Mouse (Mus musculus): Measurements from ENCODE around the gene Olfr323. TPM values are rescaled to one million over a fixed set of nuclear protein-coding genes. Genes with fewer than 3 reads are reported as not detected.

Olfr323 gene
- polyA plus RNA-seq, 1 experiment = 0.58 TPM

DNA sequence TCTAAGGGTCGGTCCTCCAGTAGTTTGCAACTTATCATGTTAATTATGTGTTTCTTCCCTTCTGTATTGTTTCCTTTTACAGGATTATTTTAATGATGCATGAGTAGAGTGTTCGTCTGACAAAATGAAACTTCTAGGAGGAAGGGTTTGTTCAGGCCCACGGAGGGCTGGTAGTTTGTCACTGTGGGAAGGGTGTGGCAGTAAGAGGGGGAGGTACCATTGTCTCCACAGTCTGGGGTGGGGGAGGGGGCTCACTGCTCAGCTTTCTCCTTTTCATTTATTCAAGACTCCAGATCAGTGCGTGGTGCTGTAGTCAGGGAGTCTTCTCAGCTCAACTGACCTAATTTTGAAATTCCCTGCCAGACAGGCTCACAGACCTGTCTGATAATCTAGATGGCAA lies 4.2 kb downstream of the Olfr323 start:
- TF ChIP-seq CTCF (IDR thresholded peaks at IDR 0.05; ENCODE audit: borderline replicate concordance, control insufficient read depth, extremely low read depth, insufficient read depth, low read length, poor library complexity) (no peak), POLR2A (IDR thresholded peaks at IDR 0.05; ENCODE audit: control insufficient read depth, extremely low read depth, insufficient read depth, low read length, poor library complexity) (no peak)
- no peaks in the 10 kb centered on the region for H3K4me1 ChIP-seq (replicated peaks; ENCODE audit: control insufficient read depth, insufficient read depth, low read length)
- no peak for DNase-seq
- no peaks in the 10 kb centered on the region for H3K36me3 ChIP-seq (ENCODE audit: control insufficient read depth, insufficient read depth, low read length)
- H3K27me3 ChIP-seq (ENCODE audit: control insufficient read depth, insufficient read depth, low read length) = no peaks in the 10 kb centered on the region; the same call in 1 of the 2 replicates
- no peak overlapping the region for H3K27ac ChIP-seq (ENCODE audit: control insufficient read depth, insufficient read depth, low read length)
- 54% methylated on average over 4 of the region's 4 CpGs for WGBS
- H3K4me3 ChIP-seq (ENCODE audit: control insufficient read depth, insufficient read depth, low read length) = no peak overlapping the region

DNA sequence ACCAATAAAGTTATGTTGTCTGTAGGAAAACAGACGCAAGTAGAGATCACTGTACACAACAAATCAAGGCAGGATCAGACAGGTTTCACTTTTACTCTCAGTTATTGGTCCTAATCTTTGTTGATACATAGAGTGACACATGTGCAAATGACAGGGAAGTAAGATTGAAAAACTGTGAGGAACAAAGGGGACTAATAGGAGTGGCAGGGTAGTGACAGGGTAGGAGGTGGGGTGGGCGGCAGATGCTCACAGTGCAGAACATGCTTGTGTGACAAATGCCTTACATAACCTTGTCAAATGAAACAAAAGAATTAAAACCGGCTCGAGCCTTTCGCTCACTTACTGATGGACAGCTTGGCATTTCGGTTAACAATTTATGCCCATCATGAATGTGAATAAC lies 11.5 kb downstream of the Olfr323 start:
- TF ChIP-seq POLR2A (IDR thresholded peaks at IDR 0.05; ENCODE audit: control insufficient read depth, extremely low read depth, insufficient read depth, low read length, poor library complexity) = no peak
- no peak for TF ChIP-seq CTCF (IDR thresholded peaks at IDR 0.05; ENCODE audit: borderline replicate concordance, control insufficient read depth, extremely low read depth, insufficient read depth, low read length, poor library complexity)
- DNase-seq = no peak
- 83% methylated on average over 6 of the region's 6 CpGs for whole genome bisulfite sequencing
- Histone ChIP-seq H3K4me3 (ENCODE audit: control insufficient read depth, insufficient read depth, low read length) (no peak overlapping the region), H3K27ac (ENCODE audit: control insufficient read depth, insufficient read depth, low read length) (no peak overlapping the region), H3K4me1 (replicated peaks; ENCODE audit: control insufficient read depth, insufficient read depth, low read length) (no peaks in the 10 kb centered on the region), H3K36me3 (ENCODE audit: control insufficient read depth, insufficient read depth, low read length) (no peaks in the 10 kb centered on the region), H3K27me3 (ENCODE audit: control insufficient read depth, insufficient read depth, low read length) (no peaks in the 10 kb centered on the region)

DNA sequence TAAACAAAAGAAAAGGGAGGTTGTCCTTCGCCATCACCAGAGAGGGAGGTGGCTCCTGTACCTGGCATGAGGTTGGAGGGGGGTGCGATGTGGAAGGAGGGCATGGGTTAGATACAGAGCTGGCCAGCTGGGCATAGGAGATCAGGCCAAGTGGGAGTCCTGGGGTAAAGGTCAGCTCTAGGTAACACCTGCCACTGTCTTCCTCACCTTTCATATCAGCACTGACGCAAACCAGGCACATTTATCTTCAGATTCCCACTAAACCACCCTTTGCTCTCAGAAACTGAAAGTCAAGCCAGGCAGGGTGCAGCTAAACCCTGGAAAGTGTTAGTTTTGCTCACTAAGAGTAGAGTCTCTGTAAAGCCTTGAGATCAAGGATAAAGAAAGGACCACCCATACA lies 11.9 kb downstream of the Olfr323 start:
- TF ChIP-seq CTCF (IDR thresholded peaks at IDR 0.05; ENCODE audit: borderline replicate concordance, control insufficient read depth, extremely low read depth, insufficient read depth, low read length, poor library complexity) = no peak
- DNase-seq = no peak
- H3K4me3 ChIP-seq (ENCODE audit: control insufficient read depth, insufficient read depth, low read length) = no peak overlapping the region
- H3K36me3 ChIP-seq (ENCODE audit: control insufficient read depth, insufficient read depth, low read length) = no peaks in the 10 kb centered on the region
- no peaks in the 10 kb centered on the region for H3K27me3 ChIP-seq (ENCODE audit: control insufficient read depth, insufficient read depth, low read length)
- H3K27ac ChIP-seq (ENCODE audit: control insufficient read depth, insufficient read depth, low read length) = no peak overlapping the region
- 85% methylated on average over 3 of the region's 3 CpGs for WGBS
- no peaks in the 10 kb centered on the region for H3K4me1 ChIP-seq (replicated peaks; ENCODE audit: control insufficient read depth, insufficient read depth, low read length)

- DNase-seq = no peak
- no peaks in the 10 kb centered on the region for H3K27me3 ChIP-seq (ENCODE audit: control insufficient read depth, insufficient read depth, low read length)
- no peak within 1 kb of the TSS for H3K4me3 ChIP-seq (ENCODE audit: control insufficient read depth, insufficient read depth, low read length)
- no peak within 1 kb of the TSS for H3K27ac ChIP-seq (ENCODE audit: control insufficient read depth, insufficient read depth, low read length)
- H3K4me1 ChIP-seq (replicated peaks; ENCODE audit: control insufficient read depth, insufficient read depth, low read length) = no peaks in the 10 kb centered on the region
- 93% methylated on average over 4 of the region's 4 CpGs for WGBS
- no peaks in the 10 kb centered on the region for H3K36me3 ChIP-seq (ENCODE audit: control insufficient read depth, insufficient read depth, low read length)
- TF ChIP-seq POLR2A (IDR thresholded peaks at IDR 0.05; ENCODE audit: control insufficient read depth, extremely low read depth, insufficient read depth, low read length, poor library complexity) = no peak
- TF ChIP-seq CTCF (IDR thresholded peaks at IDR 0.05; ENCODE audit: borderline replicate concordance, control insufficient read depth, extremely low read depth, insufficient read depth, low read length, poor library complexity) = no peak
These were observed 14.3 kb downstream of the Olfr323 start, which contains the start of gene 2210407C18Rik for GRCm38 (mm10) chr11:58615975-58616374. TSS of gene 2210407C18Rik (minus strand) at chr11:58616075.

GRCm38 (mm10) chr11:58614526-58614925 lies 15.8 kb downstream of the Olfr323 start:
- H3K27me3 ChIP-seq (ENCODE audit: control insufficient read depth, insufficient read depth, low read length) = no peaks in the 10 kb centered on the region
- DNase-seq = no peak
- no peak overlapping the region for H3K27ac ChIP-seq (ENCODE audit: control insufficient read depth, insufficient read depth, low read length)
- H3K4me3 ChIP-seq (ENCODE audit: control insufficient read depth, insufficient read depth, low read length) = no peak overlapping the region
- TF ChIP-seq POLR2A (IDR thresholded peaks at IDR 0.05; ENCODE audit: control insufficient read depth, extremely low read depth, insufficient read depth, low read length, poor library complexity) (no peak), CTCF (IDR thresholded peaks at IDR 0.05; ENCODE audit: borderline replicate concordance, control insufficient read depth, extremely low read depth, insufficient read depth, low read length, poor library complexity) (no peak)
- no peaks in the 10 kb centered on the region for H3K4me1 ChIP-seq (replicated peaks; ENCODE audit: control insufficient read depth, insufficient read depth, low read length)
- H3K36me3 ChIP-seq (ENCODE audit: control insufficient read depth, insufficient read depth, low read length) = no peaks in the 10 kb centered on the region

GRCm38 (mm10) chr11:58613359-58613758 lies 16.9 kb downstream of the Olfr323 start:
- no peak overlapping the region for H3K27ac ChIP-seq (ENCODE audit: control insufficient read depth, insufficient read depth, low read length)
- WGBS = 66% methylated on average over 3 of the region's 3 CpGs

GRCm38 (mm10) chr11:58607030-58607429 lies 23.3 kb downstream of the Olfr323 start:
- no peak for DNase-seq
- H3K27ac ChIP-seq (ENCODE audit: control insufficient read depth, insufficient read depth, low read length) = no peak overlapping the region
- H3K4me1 ChIP-seq (replicated peaks; ENCODE audit: control insufficient read depth, insufficient read depth, low read length) = no peaks in the 10 kb centered on the region
- H3K36me3 ChIP-seq (ENCODE audit: control insufficient read depth, insufficient read depth, low read length) = no peaks in the 10 kb centered on the region
- TF ChIP-seq POLR2A (IDR thresholded peaks at IDR 0.05; ENCODE audit: control insufficient read depth, extremely low read depth, insufficient read depth, low read length, poor library complexity) (no peak), CTCF (IDR thresholded peaks at IDR 0.05; ENCODE audit: borderline replicate concordance, control insufficient read depth, extremely low read depth, insufficient read depth, low read length, poor library complexity) (no peak)
- no peak overlapping the region for H3K4me3 ChIP-seq (ENCODE audit: control insufficient read depth, insufficient read depth, low read length)
- 86% methylated on average over 6 of the region's 6 CpGs for WGBS
- H3K27me3 ChIP-seq (ENCODE audit: control insufficient read depth, insufficient read depth, low read length) = no peaks in the 10 kb centered on the region

More at GRCm38 (mm10) chr11:58613359-58613758, 16.9 kb downstream of the Olfr323 start:
- no peak for DNase-seq
- Histone ChIP-seq H3K4me3 (ENCODE audit: control insufficient read depth, insufficient read depth, low read length) (no peak overlapping the region), H3K27me3 (ENCODE audit: control insufficient read depth, insufficient read depth, low read length) (no peaks in the 10 kb centered on the region), H3K36me3 (ENCODE audit: control insufficient read depth, insufficient read depth, low read length) (no peaks in the 10 kb centered on the region), H3K4me1 (replicated peaks; ENCODE audit: control insufficient read depth, insufficient read depth, low read length) (no peaks in the 10 kb centered on the region)
- TF ChIP-seq CTCF (IDR thresholded peaks at IDR 0.05; ENCODE audit: borderline replicate concordance, control insufficient read depth, extremely low read depth, insufficient read depth, low read length, poor library complexity) (no peak), POLR2A (IDR thresholded peaks at IDR 0.05; ENCODE audit: control insufficient read depth, extremely low read depth, insufficient read depth, low read length, poor library complexity) (no peak)

All from thymus, adult 2 months (tissue).